ENCODE assay signal across 30 mouse cellular contexts in genomic region chr1:90894521-90894920, GRCm38 (mm10). TPM values are rescaled to one million over a fixed set of nuclear protein-coding genes. Genes with fewer than 3 reads are reported as not detected.
DNase-seq lines count a peak whose midpoint lies in the region; ATAC-seq and TF ChIP-seq lines count a peak whose summit lies in the region.
"Had no signal": no experiment of that assay in that cellular context is flagged by ENCODE, and none has a peak within 500 bp of the region (broad histone marks: within the 10 kb centered on the region; RNA-seq: fewer than 3 reads in every experiment).

No protein-coding gene starts in this region.

- 28% methylated on average over 3 of the region's 3 CpGs for WGBS in intestine, embryonic 15.5 days
- WGBS in intestine, postnatal 0 days = 35% methylated on average over 3 of the region's 3 CpGs
- 27% methylated on average over 3 of the region's 3 CpGs for WGBS in lung, embryonic 16.5 days
- WGBS in stomach, embryonic 15.5 days = 32% methylated on average over 3 of the region's 3 CpGs
- 21% methylated on average over 3 of the region's 3 CpGs for WGBS in stomach, postnatal 0 days

- no peak for TF ChIP-seq CTCF in intestine, postnatal 0 days (IDR thresholded peaks at IDR 0.05; ENCODE audit: low read depth)
- no peak for TF ChIP-seq CTCF in stomach, postnatal 0 days (IDR thresholded peaks at IDR 0.05; ENCODE audit: low read depth)

- no peak for ATAC-seq in intestine, embryonic 15.5 days
- no peak for ATAC-seq in intestine, postnatal 0 days
- no peak for ATAC-seq in lung, embryonic 16.5 days (ENCODE audit: low read depth)
- no peak for ATAC-seq in stomach, embryonic 15.5 days (ENCODE audit: insufficient read depth, low FRiP score, low read depth)
- no peak for ATAC-seq in stomach, postnatal 0 days (ENCODE audit: low FRiP score, low TSS enrichment)
- ATAC-seq: forebrain, embryonic 13.5 days; forebrain, embryonic 16.5 days had no signal

- 0 out of 2 replicates have a peak overlapping the region, but pooled peaks have one; percentile 62 for H3K27ac ChIP-seq in intestine, embryonic 15.5 days
- no peak overlapping the region for H3K27ac ChIP-seq in intestine, postnatal 0 days (ENCODE audit: low read depth, low read length)
- peak overlapping the region; percentile 13; the same call in 1 of the 2 replicates for H3K27ac ChIP-seq in lung, embryonic 16.5 days (ENCODE audit: low read length)
- peak overlapping the region; percentile 36; the same call in 1 of the 2 replicates for H3K27ac ChIP-seq in stomach, embryonic 15.5 days
- H3K27ac ChIP-seq in stomach, postnatal 0 days (replicated peaks) = no peak overlapping the region
- H3K27ac ChIP-seq: embryonic facial prominence, embryonic 13.5 days; embryonic facial prominence, embryonic 15.5 days; forebrain, embryonic 10.5 days; forebrain, embryonic 13.5 days had no signal

- H3K4me2 ChIP-seq in intestine, embryonic 15.5 days (replicated peaks) = no peak overlapping the region
- no peak overlapping the region for H3K4me2 ChIP-seq in intestine, postnatal 0 days (replicated peaks; ENCODE audit: low read depth)
- H3K4me2 ChIP-seq in lung, embryonic 16.5 days (ENCODE audit: low read depth, low read length) = no peak overlapping the region
- no peak overlapping the region for H3K4me2 ChIP-seq in stomach, embryonic 15.5 days
- H3K4me2 ChIP-seq in stomach, postnatal 0 days (replicated peaks; ENCODE audit: low read depth) = no peak overlapping the region
- H3K4me2 ChIP-seq: embryonic facial prominence, embryonic 13.5 days; embryonic facial prominence, embryonic 15.5 days; forebrain, embryonic 13.5 days had no signal

- no peak overlapping the region for H3K9ac ChIP-seq in intestine, embryonic 15.5 days
- no peak overlapping the region for H3K9ac ChIP-seq in intestine, postnatal 0 days (ENCODE audit: low read depth, low read length)
- no peak overlapping the region for H3K9ac ChIP-seq in lung, embryonic 16.5 days (ENCODE audit: low read length)
- no peak overlapping the region for H3K9ac ChIP-seq in stomach, embryonic 15.5 days
- H3K9ac ChIP-seq in stomach, postnatal 0 days (ENCODE audit: low read length) = no peak overlapping the region
- H3K9ac ChIP-seq: embryonic facial prominence, embryonic 13.5 days; embryonic facial prominence, embryonic 15.5 days; forebrain, embryonic 13.5 days had no signal

- H3K4me3 ChIP-seq in intestine, embryonic 15.5 days (replicated peaks) = no peak overlapping the region
- H3K4me3 ChIP-seq in intestine, postnatal 0 days (ENCODE audit: low read depth, low read length) = no peak overlapping the region
- H3K4me3 ChIP-seq in lung, embryonic 16.5 days (ENCODE audit: low read length) = no peak overlapping the region
- no peak overlapping the region for H3K4me3 ChIP-seq in stomach, embryonic 15.5 days (replicated peaks)
- no peak overlapping the region for H3K4me3 ChIP-seq in stomach, postnatal 0 days (ENCODE audit: low read depth, low read length)
- H3K4me3 ChIP-seq: embryonic facial prominence, embryonic 13.5 days; embryonic facial prominence, embryonic 15.5 days; erythroblast, embryonic 14.5 days; forebrain, embryonic 10.5 days; forebrain, embryonic 13.5 days had no signal

- no peaks in the 10 kb centered on the region for H3K36me3 ChIP-seq in intestine, embryonic 15.5 days
- H3K36me3 ChIP-seq in intestine, postnatal 0 days (ENCODE audit: control insufficient read depth, insufficient read depth) = no peaks in the 10 kb centered on the region
- H3K36me3 ChIP-seq in lung, embryonic 16.5 days (ENCODE audit: control insufficient read depth, insufficient read depth, low read length) = no peaks in the 10 kb centered on the region
- no peaks in the 10 kb centered on the region for H3K36me3 ChIP-seq in stomach, embryonic 15.5 days
- H3K36me3 ChIP-seq in stomach, postnatal 0 days (ENCODE audit: control insufficient read depth, insufficient read depth, low read length) = no peaks in the 10 kb centered on the region
- H3K36me3 ChIP-seq: embryonic facial prominence, embryonic 13.5 days; embryonic facial prominence, embryonic 15.5 days; forebrain, embryonic 10.5 days had no signal

- H3K27me3 ChIP-seq in intestine, embryonic 15.5 days (replicated peaks) = no peaks in the 10 kb centered on the region
- H3K27me3 ChIP-seq in intestine, postnatal 0 days (replicated peaks; ENCODE audit: control insufficient read depth, insufficient read depth, low read length) = no peaks in the 10 kb centered on the region
- H3K27me3 ChIP-seq in lung, embryonic 16.5 days (ENCODE audit: control insufficient read depth, insufficient read depth, low read depth, low read length) = no peaks in the 10 kb centered on the region
- no peaks in the 10 kb centered on the region for H3K27me3 ChIP-seq in stomach, embryonic 15.5 days (replicated peaks)
- no peaks in the 10 kb centered on the region for H3K27me3 ChIP-seq in stomach, postnatal 0 days (ENCODE audit: control insufficient read depth, insufficient read depth, low read length)
- H3K27me3 ChIP-seq: embryonic facial prominence, embryonic 13.5 days; embryonic facial prominence, embryonic 15.5 days; forebrain, embryonic 13.5 days had no signal

- peak; percentile 51 for DNase-seq in heart, adult 11 months
- DNase-seq in heart, adult 8-10 months (ENCODE audit: low spot score) = no peak
- no peak for DNase-seq in lung, adult 18-20 months
- DNase-seq in stomach, postnatal 0 days (ENCODE audit: low spot score) = no peak
- DNase-seq: adrenal gland, adult 2 months; adrenal gland, postnatal 10 days; adrenal gland, postnatal 25 days; cerebellum, adult 11 months; cerebellum, adult 18-20 months; cerebellum, adult 8-10 months; cerebellum, adult 9-11 months; cerebellum, postnatal 36 days; embryo, embryonic 11 days had no signal

- no peaks in the 10 kb centered on the region for H3K9me3 ChIP-seq in intestine, embryonic 15.5 days
- 0 out of 2 replicates have a peak, but pooled peaks cover 8% of the 10 kb centered on the region for H3K9me3 ChIP-seq in intestine, postnatal 0 days (ENCODE audit: control insufficient read depth)
- H3K9me3 ChIP-seq in lung, embryonic 16.5 days (ENCODE audit: control insufficient read depth, low read length) = no peaks in the 10 kb centered on the region
- no peaks in the 10 kb centered on the region for H3K9me3 ChIP-seq in stomach, embryonic 15.5 days
- no peaks in the 10 kb centered on the region for H3K9me3 ChIP-seq in stomach, postnatal 0 days (ENCODE audit: control insufficient read depth, low read length)

- no peak for TF ChIP-seq EP300 in stomach, postnatal 0 days (optimal IDR thresholded peaks at IDR 0.05)

- H3K4me1 ChIP-seq in intestine, embryonic 15.5 days (replicated peaks) = peaks cover 9% of the 10 kb centered on the region; the same call in 1 of the 2 replicates
- no peaks in the 10 kb centered on the region for H3K4me1 ChIP-seq in intestine, postnatal 0 days (replicated peaks; ENCODE audit: control insufficient read depth, insufficient read depth, low read length)
- H3K4me1 ChIP-seq in lung, embryonic 16.5 days (replicated peaks; ENCODE audit: control insufficient read depth, insufficient read depth, low read length) = peaks cover 11% of the 10 kb centered on the region
- peaks cover 12% of the 10 kb centered on the region; the same call in 1 of the 2 replicates for H3K4me1 ChIP-seq in stomach, embryonic 15.5 days
- H3K4me1 ChIP-seq in stomach, postnatal 0 days (replicated peaks; ENCODE audit: control insufficient read depth, insufficient read depth) = peaks cover 6% of the 10 kb centered on the region; the same call in 1 of the 2 replicates
- H3K4me1 ChIP-seq: forebrain, embryonic 13.5 days had no signal

RNA-seq across cellular contexts. Expression of gene Mlph, which starts 20.4 kb away (rescaled TPM):
- 1 to 10 TPM in 2 of 4 experiments, under 1 TPM in 2; 0.75 to 1.5 (median 1.1) TPM for total RNA-seq in heart, adult 8-10 months (2022)
- polyA plus RNA-seq in intestine, embryonic 15.5 days (2015; fragmentation: Nextera tagmentation; extraction: Ambion mirVana) = 0.85 and 1.6 TPM in 2 replicates
- polyA plus RNA-seq in intestine, postnatal 0 days (2015; fragmentation: Nextera tagmentation; extraction: Ambion mirVana) = 3.0 and 3.4 TPM in 2 replicates
- 1.5 and 2.0 TPM in 2 replicates for polyA plus RNA-seq in lung, embryonic 16.5 days (2015; fragmentation: Nextera tagmentation; extraction: Ambion mirVana)
- polyA plus RNA-seq in stomach, embryonic 15.5 days (2015; fragmentation: Nextera tagmentation; extraction: Ambion mirVana) = 1.8 and 2.3 TPM in 2 replicates
- polyA plus RNA-seq in stomach, postnatal 0 days (2015; fragmentation: Nextera tagmentation; extraction: Ambion mirVana) = 8.8 and 9.8 TPM in 2 replicates
- total RNA-seq: MEL had no signal
- polyA plus RNA-seq: erythroblast, embryonic 14.5 days had no signal

RNA-seq across cellular contexts. Expression of gene Col6a3, which starts 50.8 kb away (rescaled TPM):
- total RNA-seq in heart, adult 8-10 months (2022) = 10 to 100 TPM in 3 of 4 experiments, 1 to 10 TPM in 1; 9.9 to 29.8 (median 23.8) TPM
- 73.2 and 74.5 TPM in 2 replicates for polyA plus RNA-seq in intestine, embryonic 15.5 days (2015; fragmentation: Nextera tagmentation; extraction: Ambion mirVana)
- 31.5 and 33.3 TPM in 2 replicates for polyA plus RNA-seq in intestine, postnatal 0 days (2015; fragmentation: Nextera tagmentation; extraction: Ambion mirVana)
- 107 and 119 TPM in 2 replicates for polyA plus RNA-seq in lung, embryonic 16.5 days (2015; fragmentation: Nextera tagmentation; extraction: Ambion mirVana)
- polyA plus RNA-seq in stomach, embryonic 15.5 days (2015; fragmentation: Nextera tagmentation; extraction: Ambion mirVana) = 86.6 and 109 TPM in 2 replicates
- 56.9 and 60.5 TPM in 2 replicates for polyA plus RNA-seq in stomach, postnatal 0 days (2015; fragmentation: Nextera tagmentation; extraction: Ambion mirVana)
- total RNA-seq: common myeloid progenitor, adult 5-6 weeks; MEL had no signal

RNA-seq across cellular contexts. Expression of gene Prlh, which starts 58.4 kb away (rescaled TPM):
- total RNA-seq in heart, adult 8-10 months (2022) = not detected
- not detected in 2 replicates for polyA plus RNA-seq in intestine, embryonic 15.5 days (2015; fragmentation: Nextera tagmentation; extraction: Ambion mirVana)
- not detected in 2 replicates for polyA plus RNA-seq in intestine, postnatal 0 days (2015; fragmentation: Nextera tagmentation; extraction: Ambion mirVana)
- not detected in 2 replicates for polyA plus RNA-seq in lung, embryonic 16.5 days (2015; fragmentation: Nextera tagmentation; extraction: Ambion mirVana)
- not detected in 2 replicates for polyA plus RNA-seq in stomach, embryonic 15.5 days (2015; fragmentation: Nextera tagmentation; extraction: Ambion mirVana)
- polyA plus RNA-seq in stomach, postnatal 0 days (2015; fragmentation: Nextera tagmentation; extraction: Ambion mirVana) = not detected in 2 replicates
- total RNA-seq: adrenal gland, adult 2 months; adrenal gland, postnatal 10 days; adrenal gland, postnatal 25 days; adrenal gland, postnatal 4 days; common myeloid progenitor, adult 5-6 weeks; ES-E14; MEL had no signal
- polyA plus RNA-seq: adrenal gland, adult 2 months; brain, embryonic 14.5 days; C2C12; embryonic facial prominence, embryonic 11.5 days; embryonic facial prominence, embryonic 13.5 days; embryonic facial prominence, embryonic 15.5 days; forebrain, embryonic 10.5 days; forebrain, embryonic 13.5 days; forebrain, embryonic 16.5 days had no signal

Comparison
In these comparisons a context has a peak if more than half of its experiments do, and no peak if none do; other contexts are left out.
1. H3K27ac ChIP-seq: peak in intestine, embryonic 15.5 days (single experiment), lung, embryonic 16.5 days (single experiment) and stomach, embryonic 15.5 days (single experiment); none in intestine, postnatal 0 days (single experiment) and stomach, postnatal 0 days (single experiment).